Mouse (Mus musculus) testis, adult 2 months (tissue): ENCODE measurements around the gene Prcp.

Experiments used
- CTCF ChIP-seq: fragments of 200-500 bp; IDR thresholded peaks from 2 replicates; pipeline ENCODE4 v1.5.1; 2012; ENCODE audit warnings: low read depth, mild to moderate bottlenecking, inconsistent platforms, low read length, moderate library complexity; ENCODE audit not compliant: control insufficient read depth, insufficient read depth, insufficient replicate concordance
- POLR2A ChIP-seq: fragments of 200-500 bp; IDR thresholded peaks from 2 replicates; pipeline ENCODE4 v1.6.1; 2012; ENCODE audit warnings: low read depth, mild to moderate bottlenecking, inconsistent platforms, low read length, moderate library complexity; ENCODE audit not compliant: control insufficient read depth

DNA sequence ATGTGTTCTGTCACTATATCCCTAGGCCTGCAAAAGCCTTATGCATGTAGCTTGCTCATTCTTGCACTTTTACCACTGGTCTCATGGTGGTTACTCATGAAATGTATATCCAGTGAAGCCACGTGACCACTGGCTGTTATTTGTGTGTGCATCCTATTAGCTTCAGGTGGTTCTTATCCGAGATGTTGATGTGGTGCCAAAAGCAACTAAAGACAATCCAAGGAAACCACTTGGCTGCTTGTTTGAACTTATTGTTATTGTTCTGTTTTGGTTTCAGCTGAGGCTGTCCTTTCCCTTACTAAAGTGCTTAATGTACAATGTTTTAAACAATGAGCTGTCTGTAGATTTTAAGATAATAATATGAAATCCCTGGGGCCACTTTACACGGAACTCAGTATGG is 85.5 kb downstream of the Prcp start:
- TF ChIP-seq POLR2A (no peak), CTCF (no peak)
